Mouse (Mus musculus) retina, postnatal 7 days (tissue): ENCODE data around the gene Kcnq2.

Experiments
- DNase-seq: peaks from one replicate; pipeline ENCODE4 v3.0.0-alpha.2; 2012; ENCODE audit warnings: low read depth, low spot score

Kcnq2 gene

GRCm38 (mm10) chr2:181042376-181042775 is 92.7 kb downstream of the Kcnq2 start:
- no peak for DNase-seq

- no peak for DNase-seq
Observed at GRCm38 (mm10) chr2:181041941-181042340, 93.2 kb downstream of the Kcnq2 start.

GRCm38 (mm10) chr2:181039356-181039680 is 95.8 kb downstream of the Kcnq2 start:
- no peak for DNase-seq

GRCm38 (mm10) chr2:181038644-181039355 is 96.3 kb downstream of the Kcnq2 start:
- DNase-seq, result no peak

GRCm38 (mm10) chr2:181036561-181036960 is 98.5 kb downstream of the Kcnq2 start:
- no peak for DNase-seq

- no peak for DNase-seq
Observed at GRCm38 (mm10) chr2:181035186-181035585, 99.9 kb downstream of the Kcnq2 start.

GRCm38 (mm10) chr2:181033310-181033709 is 101.8 kb downstream of the Kcnq2 start:
- DNase-seq, result peak; percentile 67

GRCm38 (mm10) chr2:181032407-181032806 is 102.7 kb downstream of the Kcnq2 start:
- peak; percentile 50 for DNase-seq

GRCm38 (mm10) chr2:181031406-181031934 is 103.6 kb downstream of the Kcnq2 start:
- DNase-seq, result no peak
